Mouse (Mus musculus): ENCODE data around the gene Hes7.

Gene Hes7

GRCm38 (mm10) chr11:69117737-69118695 is 2.2 kb upstream of the Hes7 start:
- DNase-seq (ENCODE audit: low read depth, low spot score), result no peak

DNA sequence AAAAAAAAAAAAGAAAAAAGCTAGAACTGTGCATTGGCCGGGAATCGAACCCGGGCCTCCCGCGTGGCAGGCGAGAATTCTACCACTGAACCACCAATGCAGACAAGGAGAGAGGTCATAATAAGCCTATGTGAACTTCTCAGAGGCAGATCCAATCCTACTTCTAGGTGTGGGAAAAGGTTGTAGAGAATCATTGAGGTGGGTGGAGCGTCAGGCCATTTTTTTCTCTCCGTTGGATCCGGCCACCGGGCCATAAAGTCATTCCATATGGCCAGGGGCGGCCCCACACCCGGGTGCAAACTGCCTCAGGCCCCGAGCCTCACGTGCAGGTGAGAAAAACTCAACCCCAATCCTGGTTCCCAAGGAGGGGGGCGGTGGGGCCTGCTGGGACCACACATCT is 1.4 kb upstream of the Hes7 start:
- DNase-seq (ENCODE audit: low read depth, low spot score), result no peak

GRCm38 (mm10) chr11:69119446-69120155 is 603 bp upstream of the Hes7 start:
- DNase-seq (ENCODE audit: low read depth, low spot score), result no peak

- DNase-seq (ENCODE audit: low read depth, low spot score), result no peak
These were observed 967 bp downstream of the Hes7 start for GRCm38 (mm10) chr11:69121001-69121740.

DNA sequence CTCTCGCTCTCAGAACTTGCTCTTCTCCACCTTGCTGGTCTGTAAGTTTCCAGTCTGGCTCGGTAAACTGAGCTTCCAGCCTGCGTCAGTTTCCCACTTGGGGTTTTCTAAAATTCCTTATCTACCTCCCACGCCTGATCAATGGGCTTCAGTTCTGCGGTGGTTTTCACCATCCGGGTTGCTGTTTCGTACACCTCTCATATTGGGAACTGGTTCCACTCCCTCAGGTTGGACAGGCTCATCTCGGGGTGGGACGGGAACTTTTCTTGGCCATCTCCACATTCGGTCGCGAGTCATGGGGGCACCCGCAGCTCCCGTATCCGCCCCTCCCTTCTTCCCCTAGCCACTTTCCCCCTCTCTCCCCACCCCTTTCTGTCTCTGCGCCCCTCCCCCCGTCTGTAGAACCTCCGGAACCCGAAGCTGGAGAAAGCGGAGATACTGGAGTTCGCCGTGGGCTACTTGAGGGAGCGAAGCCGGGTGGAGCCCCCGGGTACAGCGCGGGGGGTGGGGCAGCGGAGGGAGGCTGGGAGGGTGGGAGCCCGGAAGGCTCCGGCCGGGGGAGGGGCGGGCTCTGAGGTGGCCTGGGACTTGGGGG is 1.6 kb downstream of the Hes7 start:
- DNase-seq (ENCODE audit: low read depth, low spot score), result no peak

DNA sequence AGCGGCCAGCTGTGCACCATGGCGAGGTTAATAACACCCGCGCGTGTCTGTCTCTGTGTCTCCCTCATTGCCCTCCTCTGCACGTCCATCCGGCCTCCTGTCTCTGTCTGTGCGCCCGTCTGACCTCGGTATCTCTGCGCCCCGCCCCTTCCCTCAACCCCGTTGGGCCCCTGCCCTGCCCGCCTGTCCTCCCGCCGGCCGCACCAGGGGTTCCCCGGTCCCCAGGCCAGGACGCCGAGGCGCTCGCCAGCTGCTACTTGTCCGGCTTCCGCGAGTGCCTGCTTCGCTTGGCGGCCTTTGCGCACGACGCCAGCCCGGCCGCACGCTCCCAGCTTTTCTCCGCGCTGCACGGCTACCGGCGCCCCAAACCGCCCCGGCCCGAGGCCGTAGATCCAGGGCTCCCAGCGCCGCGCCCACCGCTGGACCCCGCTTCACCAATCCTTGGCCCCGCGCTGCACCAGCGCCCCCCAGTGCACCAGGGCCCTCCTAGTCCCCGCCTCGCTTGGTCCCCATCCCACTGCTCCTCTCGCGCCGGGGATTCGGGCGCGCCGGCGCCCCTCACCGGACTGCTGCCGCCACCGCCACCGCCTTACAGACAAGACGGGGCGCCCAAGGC is 2.2 kb downstream of the Hes7 start, which contains the start of gene 9130213A22Rik:
Gene 9130213A22Rik, minus strand, starts transcription at position 254 of the 616 bp plus-strand sequence.
- no peak for DNase-seq (ENCODE audit: low read depth, low spot score)

- peak; percentile 78 for DNase-seq (ENCODE audit: low read depth, low spot score)
These were observed 3.0 kb downstream of the Hes7 start for GRCm38 (mm10) chr11:69123056-69123692.

DNA sequence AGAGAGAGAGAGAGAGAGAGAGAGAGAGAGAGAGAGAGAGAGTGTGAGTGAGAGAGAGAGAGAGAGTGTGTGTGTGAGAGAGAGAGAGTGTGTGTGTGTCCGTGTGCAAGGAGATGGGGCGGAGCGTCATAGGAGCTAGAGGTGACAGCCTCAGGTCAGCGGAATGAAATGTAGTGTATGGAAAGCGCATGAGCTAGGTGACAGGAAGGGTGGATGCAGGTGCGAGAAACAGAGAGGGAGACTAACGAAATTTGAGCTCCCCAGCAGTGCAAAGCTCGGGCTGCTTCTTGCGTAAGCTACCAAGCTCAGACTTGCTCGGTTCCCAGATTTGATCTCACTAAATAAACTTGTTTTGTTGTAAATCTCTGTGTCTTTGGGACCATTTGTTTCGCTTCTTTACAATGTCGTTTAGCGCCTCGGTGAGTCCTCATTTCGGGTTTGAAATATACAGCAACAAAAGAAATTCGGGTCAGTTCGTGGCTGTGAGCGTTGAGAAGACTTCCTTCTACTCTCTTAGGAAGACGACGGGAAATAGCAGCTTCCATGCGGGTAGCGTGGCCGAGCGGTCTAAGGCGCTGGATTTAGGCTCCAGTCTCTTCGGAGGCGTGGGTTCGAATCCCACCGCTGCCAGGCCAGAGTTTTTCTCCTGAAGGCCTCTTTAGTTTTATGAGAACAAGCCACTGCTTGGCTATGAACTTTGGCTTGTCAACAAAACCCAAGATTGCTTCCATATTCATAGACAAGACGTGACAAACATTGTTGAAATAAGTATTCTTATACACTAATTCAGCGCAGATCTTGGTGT is 3.7 kb downstream of the Hes7 start:
- peak; percentile 82 for DNase-seq (ENCODE audit: low read depth, low spot score)

- DNase-seq (ENCODE audit: low read depth, low spot score), result no peak
These were observed 4.3 kb downstream of the Hes7 start for GRCm38 (mm10) chr11:69124498-69124847.

- peak; percentile 81 for DNase-seq (ENCODE audit: low read depth, low spot score)
These were observed 5.0 kb downstream of the Hes7 start for GRCm38 (mm10) chr11:69125041-69125851.

DNA sequence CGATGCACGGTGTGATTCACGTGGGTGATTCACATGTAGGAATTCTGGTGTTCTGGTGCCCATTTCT is 5.5 kb downstream of the Hes7 start, which contains the start of gene Aloxe3:
Gene Aloxe3, plus strand, starts transcription at position 45 of the 67 bp plus-strand sequence.
- DNase-seq (ENCODE audit: low read depth, low spot score), result no peak

GRCm38 (mm10) chr11:69125919-69126705 is 5.9 kb downstream of the Hes7 start:
- DNase-seq (ENCODE audit: low read depth, low spot score), result no peak

GRCm38 (mm10) chr11:69126706-69127095 is 6.5 kb downstream of the Hes7 start:
- DNase-seq (ENCODE audit: low read depth, low spot score), result no peak

- no peak for DNase-seq (ENCODE audit: low read depth, low spot score)
These were observed 8.4 kb downstream of the Hes7 start for GRCm38 (mm10) chr11:69128426-69129122.

- DNase-seq (ENCODE audit: low read depth, low spot score), result no peak
These were observed 13.3 kb downstream of the Hes7 start for GRCm38 (mm10) chr11:69133566-69133922.

GRCm38 (mm10) chr11:69133923-69134621 is 13.9 kb downstream of the Hes7 start:
- DNase-seq (ENCODE audit: low read depth, low spot score), result no peak

- no peak for DNase-seq (ENCODE audit: low read depth, low spot score)
These were observed 14.4 kb downstream of the Hes7 start for GRCm38 (mm10) chr11:69134622-69134968.

DNA sequence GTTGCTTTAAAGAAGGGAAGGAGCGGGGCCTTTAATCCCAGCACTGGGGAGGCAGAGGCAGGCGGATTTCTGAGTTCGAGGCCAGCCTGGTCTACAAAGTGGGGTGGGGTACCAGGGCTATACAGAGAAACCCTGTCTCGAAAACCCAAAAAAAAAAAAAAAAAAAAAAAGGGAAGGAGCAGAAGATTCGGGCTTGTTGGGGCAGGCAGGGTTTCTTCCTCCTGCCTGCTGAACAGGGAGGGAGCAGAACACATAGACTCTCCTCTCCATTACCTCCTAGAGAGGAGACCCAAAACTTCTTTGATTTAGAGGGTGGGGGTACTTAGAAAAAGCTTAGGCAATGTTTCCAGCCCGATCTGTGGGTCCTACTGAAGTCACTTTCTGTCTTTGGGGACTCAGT is 15.2 kb downstream of the Hes7 start:
- no peak for DNase-seq (ENCODE audit: low read depth, low spot score)
